Mouse (Mus musculus) midbrain, embryonic 11.5 days (tissue): Measurements from ENCODE around the gene Agpat4. TPM values are rescaled to one million over a fixed set of nuclear protein-coding genes. Genes with fewer than 3 reads are reported as not detected.

ENCODE experiments used
- ATAC-seq: fragments of 200-750 bp; cut with Nextera tagmentation; 2 replicates; pipeline ENCODE4 v1.8.0; 2017; ENCODE audit warnings: moderate TSS enrichment, moderate library complexity; ENCODE audit not compliant: low FRiP score
- DNase-seq: peaks from one replicate; pipeline ENCODE4 v3.0.0; 2015; ENCODE audit warnings: low spot score; ENCODE audit errors: missing footprints
- H3K27ac ChIP-seq: fragments of 300-500 bp; sonication (generic); 2 replicates; pipeline ENCODE4 v1.5.1; 2014; ENCODE audit warnings: low read depth, low read length
- H3K27me3 ChIP-seq: fragments of 300-500 bp; sonication (generic); 2 replicates; pipeline ENCODE4 v1.6.1; 2014; ENCODE audit warnings: mild to moderate bottlenecking, low read length, moderate library complexity, mixed read lengths; ENCODE audit not compliant: control insufficient read depth, insufficient read depth
- H3K36me3 ChIP-seq: fragments of 300-500 bp; sonication (generic); 2 replicates; pipeline ENCODE4 v1.6.1; 2014; ENCODE audit warnings: mild to moderate bottlenecking, low read length, moderate library complexity, mixed read lengths; ENCODE audit not compliant: control insufficient read depth, insufficient read depth
- H3K4me1 ChIP-seq: fragments of 300-500 bp; sonication (generic); 2 replicates; pipeline ENCODE4 v1.6.1; 2014; ENCODE audit warnings: low read length; ENCODE audit not compliant: control insufficient read depth, insufficient read depth
- H3K4me2 ChIP-seq: fragments of 300-500 bp; sonication (generic); 2 replicates; pipeline ENCODE4 v1.6.1; 2014; ENCODE audit warnings: mild to moderate bottlenecking, moderate library complexity
- H3K4me3 ChIP-seq: fragments of 300-500 bp; sonication (generic); 2 replicates; pipeline ENCODE4 v1.5.1; 2014; ENCODE audit warnings: low read depth, low read length
- H3K9ac ChIP-seq: fragments of 300-500 bp; sonication (generic); 2 replicates; pipeline ENCODE4 v1.6.1; 2014; ENCODE audit warnings: low read length
- H3K9me3 ChIP-seq: fragments of 300-500 bp; sonication (generic); 2 replicates; pipeline ENCODE4 v1.6.1; 2016; ENCODE audit warnings: low read length; ENCODE audit not compliant: control insufficient read depth
- WGBS: fragments of 180-500 bp; shearing (Covaris S2); extraction: QIAGEN DNeasy Blood & Tissue Kit; methylation state at CpG from one replicate; pipeline ENCODE4 v1.1.7; 2014; 5-methylcytosine and 5-hydroxymethylcytosine counted together
- polyA plus RNA-seq: library from polyadenylated mRNA; unstranded; fragments of >200 nt; fragmentation: Nextera tagmentation; extraction: Ambion mirVana; gene quantifications from 2 replicates; pipeline ENCODE4 v1.2.1, GENCODE M21; 2014

The Agpat4 gene
- polyA plus RNA-seq, 1 experiment from 2014 or later = 22.9 TPM

DNA sequence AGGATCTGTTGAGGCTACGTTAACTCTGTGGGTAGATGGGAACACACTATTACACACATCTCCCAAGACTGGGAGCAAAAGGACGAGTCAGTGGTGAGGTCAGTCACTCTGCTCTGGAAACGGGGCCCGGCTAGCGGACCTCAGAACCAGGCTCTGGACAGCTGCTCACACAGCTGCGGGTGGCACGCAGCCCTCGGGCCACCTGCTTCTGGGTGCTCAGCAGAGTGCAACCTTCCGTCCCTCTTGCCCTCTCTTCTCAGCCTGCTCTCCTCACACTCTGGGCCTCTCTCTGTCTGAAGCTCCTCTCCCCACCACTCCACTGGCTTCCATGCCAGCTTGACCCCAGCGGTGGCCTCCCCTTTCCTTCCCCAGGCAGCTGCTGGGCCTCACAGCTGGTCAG lies 150.0 kb downstream of the Agpat4 start:
- Histone ChIP-seq H3K4me2 (no peak overlapping the region), H3K36me3 (peaks cover 8% of the 10 kb centered on the region; the same call in 1 of the 2 replicates), H3K4me1 (peaks cover 6% of the 10 kb centered on the region), H3K9me3 (no peaks in the 10 kb centered on the region), H3K4me3 (no peak overlapping the region), H3K9ac (no peak overlapping the region), H3K27ac (no peak overlapping the region), H3K27me3 (no peaks in the 10 kb centered on the region)
- 82% methylated on average over 10 of the region's 10 CpGs for WGBS
- DNase-seq (no peak), ATAC-seq (no peak)

Other genes starting within 250 kb of the Agpat4 start
- 46.3 and 51.3 TPM in 2 replicates for gene Map3k4, start 200.1 kb downstream of the Agpat4 start, polyA plus RNA-seq